Mouse (Mus musculus) C2C12 (cell line): ENCODE measurements around the gene Nfkbie. TPM values are rescaled to one million over a fixed set of nuclear protein-coding genes. Genes with fewer than 3 reads are reported as not detected.

ENCODE experiments used
- H3K27me3 ChIP-seq: one replicate; pipeline ENCODE4 v1.6.1; 2011; ENCODE audit not compliant: control insufficient read depth, insufficient read depth, insufficient read length
- H3K36me3 ChIP-seq: one replicate; pipeline ENCODE4 v1.6.1; 2011; ENCODE audit not compliant: control insufficient read depth, insufficient read depth
- H3K4me3 ChIP-seq: one replicate; pipeline ENCODE4 v1.5.1; 2011; ENCODE audit warnings: mild to moderate bottlenecking, control low read depth; ENCODE audit not compliant: poor library complexity, insufficient read depth, severe bottlenecking
- H3K79me2 ChIP-seq: one replicate; pipeline ENCODE4 v1.6.1; 2011; ENCODE audit not compliant: control insufficient read depth, insufficient read depth
- H3K79me3 ChIP-seq: one replicate; pipeline ENCODE4 v1.6.1; 2011; ENCODE audit warnings: low read depth, control low read depth
- H3ac ChIP-seq: one replicate; pipeline ENCODE3; 2011; ENCODE audit warnings: low read depth; ENCODE audit not compliant: control insufficient read depth, insufficient read length
- CEBPB ChIP-seq: IDR thresholded peaks from one replicate; pipeline ENCODE4 v1.6.1; 2011; ENCODE audit warnings: low read depth, mild to moderate bottlenecking, control low read depth, moderate library complexity
- CTCF ChIP-seq: IDR thresholded peaks from one replicate; pipeline ENCODE4 v1.5.1; 2011; ENCODE audit not compliant: control insufficient read depth, insufficient read depth, insufficient read length
- FOSL1 ChIP-seq: IDR thresholded peaks from one replicate; pipeline ENCODE4 v1.8.0; 2011; ENCODE audit warnings: mild to moderate bottlenecking, low read length; ENCODE audit not compliant: poor library complexity, insufficient read depth, severe bottlenecking
- MAX ChIP-seq: IDR thresholded peaks from one replicate; pipeline ENCODE4 v1.6.1; 2011; ENCODE audit warnings: mild to moderate bottlenecking, control low read depth
- MYOD1 ChIP-seq: IDR thresholded peaks from one replicate; pipeline ENCODE4 v1.6.1; 2011; ENCODE audit warnings: low read depth; ENCODE audit not compliant: control insufficient read depth, insufficient read length
- MYOG ChIP-seq: IDR thresholded peaks from one replicate; pipeline ENCODE4 v1.6.1; 2011; ENCODE audit not compliant: control insufficient read depth, insufficient read length; ENCODE audit errors: extremely low read depth
- USF1 ChIP-seq: IDR thresholded peaks from one replicate; pipeline ENCODE4 v1.6.1; 2011; ENCODE audit warnings: low read depth, mild to moderate bottlenecking, control low read depth, moderate library complexity
- polyA plus RNA-seq: library from polyadenylated mRNA; unstranded; fragments of >200 nt; fragmentation: generic; extraction: Trizol; gene quantifications from one replicate; pipeline ENCODE4 v1.2.1, GENCODE M21; 2012; ENCODE audit warnings: missing spikeins

The Nfkbie gene
- polyA plus RNA-seq, 1 experiment = 5.3 TPM

GRCm38 (mm10) chr17:45520136-45520535 is 35.4 kb upstream of the Nfkbie start:
- peaks cover 24% of the 10 kb centered on the region for H3K27me3 ChIP-seq

GRCm38 (mm10) chr17:45523263-45523662 is 32.2 kb upstream of the Nfkbie start, which contains the start of gene Tcte1:
Gene Tcte1, plus strand, starts transcription at chr17:45523434.
- Histone ChIP-seq H3ac (no peak within 1 kb of the TSS), H3K4me3 (no peak within 1 kb of the TSS)

More at GRCm38 (mm10) chr17:45520136-45520535, 35.4 kb upstream of the Nfkbie start:
- TF ChIP-seq MAX (no peak), MYOD1 (no peak), CEBPB (no peak), USF1 (no peak), MYOG (no peak), FOSL1 (no peak), CTCF (no peak)
- no peak overlapping the region for H3ac ChIP-seq
- H3K79me2 ChIP-seq = no peaks in the 10 kb centered on the region
- H3K79me3 ChIP-seq = no peaks in the 10 kb centered on the region
- H3K36me3 ChIP-seq = no peaks in the 10 kb centered on the region
- no peak overlapping the region for H3K4me3 ChIP-seq

GRCm38 (mm10) chr17:45524961-45525360 is 30.5 kb upstream of the Nfkbie start:
- H3K27me3 ChIP-seq = peaks cover 47% of the 10 kb centered on the region
- no peaks in the 10 kb centered on the region for H3K36me3 ChIP-seq
- H3K79me3 ChIP-seq = no peaks in the 10 kb centered on the region
- no peak overlapping the region for H3K4me3 ChIP-seq
- no peak overlapping the region for H3ac ChIP-seq
- TF ChIP-seq MYOD1 (no peak), FOSL1 (no peak), USF1 (no peak), MYOG (no peak), MAX (no peak), CTCF (no peak), CEBPB (no peak)
- no peaks in the 10 kb centered on the region for H3K79me2 ChIP-seq

More at GRCm38 (mm10) chr17:45523263-45523662, 32.2 kb upstream of the Nfkbie start, which contains the start of gene Tcte1:
- Histone ChIP-seq H3K27me3 (peaks cover 40% of the 10 kb centered on the region), H3K79me3 (no peaks in the 10 kb centered on the region), H3K36me3 (no peaks in the 10 kb centered on the region), H3K79me2 (no peaks in the 10 kb centered on the region)
- TF ChIP-seq FOSL1 = no peak

- H3K79me2 ChIP-seq = no peaks in the 10 kb centered on the region
- no peak overlapping the region for H3K4me3 ChIP-seq
- no peak overlapping the region for H3ac ChIP-seq
- H3K27me3 ChIP-seq = peaks cover 58% of the 10 kb centered on the region
- TF ChIP-seq MAX (no peak), MYOD1 (no peak), CTCF (no peak), USF1 (no peak), MYOG (no peak)
- H3K36me3 ChIP-seq = no peaks in the 10 kb centered on the region
- H3K79me3 ChIP-seq = no peaks in the 10 kb centered on the region
These were observed 28.9 kb upstream of the Nfkbie start for GRCm38 (mm10) chr17:45526571-45526970.

GRCm38 (mm10) chr17:45530346-45530782 is 25.1 kb upstream of the Nfkbie start:
- no peaks in the 10 kb centered on the region for H3K79me3 ChIP-seq
- no peak overlapping the region for H3K4me3 ChIP-seq
- H3K79me2 ChIP-seq = no peaks in the 10 kb centered on the region
- TF ChIP-seq MYOD1 (no peak), MAX (no peak), FOSL1 (no peak), USF1 (no peak), MYOG (no peak), CEBPB (no peak), CTCF (no peak)
- no peak overlapping the region for H3ac ChIP-seq
- peaks cover 61% of the 10 kb centered on the region for H3K27me3 ChIP-seq
- no peaks in the 10 kb centered on the region for H3K36me3 ChIP-seq

- no peak overlapping the region for H3ac ChIP-seq
- H3K36me3 ChIP-seq = no peaks in the 10 kb centered on the region
- no peaks in the 10 kb centered on the region for H3K79me3 ChIP-seq
- H3K4me3 ChIP-seq = no peak overlapping the region
- TF ChIP-seq MYOG (no peak), MAX (no peak), USF1 (no peak), MYOD1 (no peak), CTCF (no peak)
- H3K79me2 ChIP-seq = no peaks in the 10 kb centered on the region
- H3K27me3 ChIP-seq = peaks cover 68% of the 10 kb centered on the region
These were observed 22.6 kb upstream of the Nfkbie start for GRCm38 (mm10) chr17:45532896-45533295.

GRCm38 (mm10) chr17:45536264-45536663 is 19.2 kb upstream of the Nfkbie start:
- H3ac ChIP-seq = no peak overlapping the region
- H3K4me3 ChIP-seq = no peak overlapping the region
- H3K36me3 ChIP-seq = no peaks in the 10 kb centered on the region
- H3K27me3 ChIP-seq = peaks cover 79% of the 10 kb centered on the region
- H3K79me2 ChIP-seq = no peaks in the 10 kb centered on the region
- H3K79me3 ChIP-seq = no peaks in the 10 kb centered on the region
- TF ChIP-seq MYOG (no peak), CTCF (no peak), CEBPB (no peak), MAX (no peak), MYOD1 (no peak), FOSL1 (no peak), USF1 (no peak)
